In the genomic region with DNA sequence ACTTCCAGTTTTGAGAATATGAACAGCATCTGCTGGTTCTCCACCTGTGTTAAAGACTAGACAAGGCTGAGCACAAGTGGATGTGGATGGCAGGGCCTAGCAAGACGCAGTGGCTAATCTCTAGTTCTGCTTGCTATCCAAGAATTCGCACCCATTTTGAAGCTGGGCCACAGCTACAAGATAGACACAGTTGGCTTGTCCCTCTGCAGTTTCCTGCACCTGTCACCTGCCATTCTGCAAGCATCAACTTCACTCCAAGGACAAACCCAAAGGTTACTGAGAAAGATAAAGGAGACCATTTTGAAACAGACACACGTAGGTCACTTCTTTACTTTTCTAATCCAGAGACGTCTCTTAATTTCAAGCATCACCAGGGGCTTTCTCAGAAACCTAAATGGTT, we compare ENCODE assay signal across 8 mouse cellular contexts. TPM values are rescaled to one million over a fixed set of nuclear protein-coding genes. Genes with fewer than 3 reads are reported as not detected.
DNase-seq lines count a peak whose midpoint lies in the region; ATAC-seq and TF ChIP-seq lines count a peak whose summit lies in the region.

No protein-coding gene starts in this region.

- H3K4me3 ChIP-seq in lung, embryonic 14.5 days (ENCODE audit: low read depth, low read length), result peak overlapping the region; percentile 86
- no peak overlapping the region for H3K4me3 ChIP-seq in embryonic fibroblast, embryonic 13.5 days (ENCODE audit: insufficient read depth, low read length)
- H3K4me3 ChIP-seq in limb, embryonic 10.5 days, result peak overlapping the region; percentile 74
- H3K4me3 ChIP-seq in neural tube, embryonic 13.5 days, result peak overlapping the region; percentile 84

- 59% methylated on average over 4 of the region's 4 CpGs for WGBS in lung, embryonic 14.5 days
- 79% methylated on average over 4 of the region's 4 CpGs for WGBS in limb, embryonic 10.5 days
- 69% methylated on average over 4 of the region's 4 CpGs for WGBS in neural tube, embryonic 13.5 days

- no peak for DNase-seq in lung, embryonic 14.5 days
- no peak for DNase-seq in lung, postnatal 10 days
- no peak for DNase-seq in limb, embryonic 10.5 days (ENCODE audit: low spot score)
- DNase-seq in adrenal gland, adult (ENCODE audit: inconsistent age in 2 of 2, low spot score in 1 of 2), result no peak
- no peak for DNase-seq in testis, postnatal 10 days (ENCODE audit: low spot score)
- DNase-seq in right cerebral cortex, postnatal 25 days, result no peak

- no peak for ATAC-seq in lung, embryonic 14.5 days (ENCODE audit: insufficient read depth)
- no peak for ATAC-seq in neural tube, embryonic 13.5 days (ENCODE audit: low read depth)

- no peaks in the 10 kb centered on the region for H3K9me3 ChIP-seq in lung, embryonic 14.5 days (ENCODE audit: low read depth, low read length)
- H3K9me3 ChIP-seq in limb, embryonic 10.5 days (replicated peaks), result no peaks in the 10 kb centered on the region
- no peaks in the 10 kb centered on the region for H3K9me3 ChIP-seq in neural tube, embryonic 13.5 days

- peak overlapping the region; percentile 75 for H3K4me2 ChIP-seq in lung, embryonic 14.5 days
- peak overlapping the region; percentile 88 for H3K4me2 ChIP-seq in neural tube, embryonic 13.5 days

- H3K9ac ChIP-seq in lung, embryonic 14.5 days, result peak overlapping the region; percentile 59
- peak overlapping the region; percentile 90 for H3K9ac ChIP-seq in neural tube, embryonic 13.5 days

- no peak for TF ChIP-seq POLR2A in embryonic fibroblast, embryonic 13.5 days (IDR thresholded peaks at IDR 0.05; ENCODE audit: low read depth, low read length)

- peaks cover 20% of the 10 kb centered on the region for H3K4me1 ChIP-seq in lung, embryonic 14.5 days (ENCODE audit: insufficient read depth)
- H3K4me1 ChIP-seq in embryonic fibroblast, embryonic 13.5 days (ENCODE audit: control insufficient read depth, insufficient read depth, low read length), result peaks cover 17% of the 10 kb centered on the region
- peaks cover 22% of the 10 kb centered on the region for H3K4me1 ChIP-seq in limb, embryonic 10.5 days
- H3K4me1 ChIP-seq in neural tube, embryonic 13.5 days (replicated peaks), result peaks cover 27% of the 10 kb centered on the region

- no peak for TF ChIP-seq CTCF in lung, embryonic 14.5 days (IDR thresholded peaks at IDR 0.05; ENCODE audit: low read depth)
- TF ChIP-seq CTCF in embryonic fibroblast, embryonic 13.5 days (IDR thresholded peaks at IDR 0.05; ENCODE audit: borderline replicate concordance, insufficient read depth, low read length), result no peak

- peak overlapping the region; percentile 94 for H3K27ac ChIP-seq in lung, embryonic 14.5 days (ENCODE audit: low read depth)
- H3K27ac ChIP-seq in embryonic fibroblast, embryonic 13.5 days (ENCODE audit: insufficient read depth, low read length), result peak overlapping the region; percentile 89; the same call in 1 of the 2 replicates
- peak overlapping the region; percentile 92 for H3K27ac ChIP-seq in limb, embryonic 10.5 days
- H3K27ac ChIP-seq in neural tube, embryonic 13.5 days (replicated peaks), result peak overlapping the region; percentile 95

- no peaks in the 10 kb centered on the region for H3K27me3 ChIP-seq in lung, embryonic 14.5 days (ENCODE audit: insufficient read depth, low read length)
- H3K27me3 ChIP-seq in limb, embryonic 10.5 days (ENCODE audit: low read depth, poor library complexity, severe bottlenecking), result no peaks in the 10 kb centered on the region
- no peaks in the 10 kb centered on the region for H3K27me3 ChIP-seq in neural tube, embryonic 13.5 days

- peaks cover 23% of the 10 kb centered on the region for H3K36me3 ChIP-seq in lung, embryonic 14.5 days (ENCODE audit: insufficient read depth)
- H3K36me3 ChIP-seq in limb, embryonic 10.5 days, result peaks cover 28% of the 10 kb centered on the region
- peaks cover 24% of the 10 kb centered on the region for H3K36me3 ChIP-seq in neural tube, embryonic 13.5 days

RNA-seq across cellular contexts. Expression of a gene that starts 1.2 kb away (rescaled TPM):
- polyA plus RNA-seq in lung, embryonic 14.5 days (2014; fragmentation: Nextera tagmentation; extraction: Ambion mirVana), result 1,651 and 1,692 TPM in 2 replicates
- 1,225 and 1,491 TPM in 2 replicates for polyA plus RNA-seq in embryonic fibroblast, embryonic 13.5 days (2011; ENCODE audit: insufficient read length, low read depth, missing spikeins)
- 1,175 and 1,229 TPM in 2 replicates for polyA plus RNA-seq in limb, embryonic 10.5 days (2016; fragmentation: Nextera tagmentation; extraction: Ambion mirVana)
- polyA plus RNA-seq in neural tube, embryonic 13.5 days (2015; fragmentation: Nextera tagmentation; extraction: Ambion mirVana), result 1,616 and 1,651 TPM in 2 replicates

RNA-seq across cellular contexts. Expression of a gene that starts 19.8 kb away (rescaled TPM):
- polyA plus RNA-seq in lung, embryonic 14.5 days (2014; fragmentation: Nextera tagmentation; extraction: Ambion mirVana), result 1.0 and 1.4 TPM in 2 replicates
- 0.33 and 0.60 TPM in 2 replicates for polyA plus RNA-seq in embryonic fibroblast, embryonic 13.5 days (2011; ENCODE audit: insufficient read length, low read depth, missing spikeins)
- 2.3 TPM in 2 replicates for polyA plus RNA-seq in limb, embryonic 10.5 days (2016; fragmentation: Nextera tagmentation; extraction: Ambion mirVana)
- 1.0 and 1.5 TPM in 2 replicates for polyA plus RNA-seq in neural tube, embryonic 13.5 days (2015; fragmentation: Nextera tagmentation; extraction: Ambion mirVana)

RNA-seq across cellular contexts. Expression of a gene that starts 19.8 kb away (rescaled TPM):
- polyA plus RNA-seq in lung, embryonic 14.5 days (2014; fragmentation: Nextera tagmentation; extraction: Ambion mirVana), result 30.9 and 34.0 TPM in 2 replicates
- 6.5 and 18.2 TPM in 2 replicates for polyA plus RNA-seq in embryonic fibroblast, embryonic 13.5 days (2011; ENCODE audit: insufficient read length, low read depth, missing spikeins)
- 39.2 and 41.5 TPM in 2 replicates for polyA plus RNA-seq in limb, embryonic 10.5 days (2016; fragmentation: Nextera tagmentation; extraction: Ambion mirVana)
- polyA plus RNA-seq in neural tube, embryonic 13.5 days (2015; fragmentation: Nextera tagmentation; extraction: Ambion mirVana), result 25.2 and 26.2 TPM in 2 replicates

RNA-seq across cellular contexts. Expression of a gene that starts 59.7 kb away (rescaled TPM):
- polyA plus RNA-seq in lung, embryonic 14.5 days (2014; fragmentation: Nextera tagmentation; extraction: Ambion mirVana), result 31.1 and 38.8 TPM in 2 replicates
- polyA plus RNA-seq in embryonic fibroblast, embryonic 13.5 days (2011; ENCODE audit: insufficient read length, low read depth, missing spikeins), result 115 and 142 TPM in 2 replicates
- polyA plus RNA-seq in limb, embryonic 10.5 days (2016; fragmentation: Nextera tagmentation; extraction: Ambion mirVana), result 2.4 and 3.2 TPM in 2 replicates
- 18.8 and 19.1 TPM in 2 replicates for polyA plus RNA-seq in neural tube, embryonic 13.5 days (2015; fragmentation: Nextera tagmentation; extraction: Ambion mirVana)
